Mouse (Mus musculus): ENCODE measurements around the gene Usp54. TPM values are rescaled to one million over a fixed set of nuclear protein-coding genes. Genes with fewer than 3 reads are reported as not detected.

Usp54 gene
- 1 to 10 TPM; 3.9 to 4.3 TPM for total RNA-seq (2023)

GRCm38 (mm10) chr14:20640644-20641437 is at the start of gene Usp54:
Gene Usp54, minus strand, starts transcription at chr14:20641063.

DNA sequence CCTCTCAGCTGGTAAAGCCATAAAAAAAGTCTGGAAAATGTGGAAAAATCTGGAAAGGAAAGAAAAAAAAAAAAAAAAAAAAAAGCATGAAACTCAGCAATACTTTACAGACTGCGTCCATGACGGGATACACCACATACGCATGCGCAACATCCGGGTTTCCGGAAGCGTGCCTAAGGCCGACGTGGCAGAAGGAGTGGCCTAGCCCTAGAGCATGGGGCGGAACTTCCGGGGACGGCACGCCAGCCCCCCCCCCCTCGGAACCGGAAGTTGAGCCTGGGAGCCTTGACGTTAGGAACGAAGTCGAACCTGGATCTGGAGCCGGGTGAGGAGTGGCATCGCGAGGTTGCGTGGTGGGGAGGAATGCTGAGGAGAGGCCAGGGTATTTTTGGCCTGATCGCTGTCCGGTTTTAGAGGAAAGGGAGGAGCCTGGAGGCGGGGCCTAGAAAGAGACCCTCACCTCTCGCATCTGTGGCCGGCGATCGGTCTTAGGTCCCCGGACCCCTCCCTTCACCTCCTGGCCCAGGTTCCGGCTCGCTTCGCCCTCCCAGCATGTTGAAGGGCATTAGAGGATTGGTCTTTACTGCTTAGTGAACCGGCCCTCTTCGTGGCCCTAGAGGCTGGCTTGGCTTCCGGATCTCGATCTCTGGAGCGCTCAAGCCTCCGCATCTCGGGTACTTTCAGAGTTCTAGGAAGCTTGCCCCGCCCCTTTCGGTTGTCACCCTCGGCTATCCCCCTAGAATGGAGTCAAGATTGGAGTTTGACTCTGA is 33.4 kb upstream of the Usp54 start, which contains the start of gene Sec24c:
Gene Sec24c (plus strand): TSS at position 245 of the 770 bp plus-strand sequence.

DNA sequence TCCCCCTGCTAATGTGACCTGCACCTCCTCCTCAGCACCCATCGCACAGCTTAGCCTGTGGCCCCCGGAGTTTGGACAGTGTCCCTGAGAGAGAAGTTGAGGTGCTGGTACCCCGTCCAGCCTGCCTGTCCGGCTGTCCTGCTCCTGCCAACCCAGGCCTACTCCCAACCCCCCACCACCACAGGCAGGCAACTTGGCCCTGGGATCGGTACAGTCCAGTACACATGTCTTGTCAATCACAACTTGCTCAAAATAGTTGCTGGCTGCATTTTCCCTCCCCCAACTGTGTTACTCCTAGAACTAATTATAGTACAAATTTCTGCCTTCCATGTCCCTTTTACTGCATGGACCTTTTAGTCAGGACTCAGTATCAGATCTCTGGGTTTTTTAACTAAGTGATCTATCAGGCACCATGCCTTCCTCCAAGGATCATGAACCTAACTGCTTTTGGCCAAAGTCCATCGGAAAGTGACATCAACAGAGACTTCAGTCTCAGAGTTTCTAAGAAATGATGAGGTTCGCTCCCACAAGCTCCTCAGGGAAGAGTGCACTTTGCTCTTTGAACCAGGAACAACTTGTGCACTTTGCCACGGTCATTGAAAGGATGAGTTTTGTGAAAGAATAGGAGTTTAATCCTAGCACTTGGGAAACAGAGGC is 27.4 kb upstream of the Usp54 start, which contains the start of gene Synpo2l:
Gene Synpo2l (minus strand): TSS at position 201 of the 657 bp plus-strand sequence.

GRCm38 (mm10) chr14:20656361-20656760 is 15.5 kb upstream of the Usp54 start, which contains the start of gene Myoz1:
Gene Myoz1, minus strand, starts transcription at chr14:20656540.

GRCm38 (mm10) chr14:20546415-20546814 is 94.4 kb downstream of the Usp54 start, which contains the start of gene Ppp3cb:
Gene Ppp3cb, minus strand, starts transcription at chr14:20546573.

Other genes starting within 250 kb of the Usp54 start
- gene Mrps16, start 247.4 kb downstream of the Usp54 start, total RNA-seq (2023) = 10 to 100 TPM; 32.3 to 37.5 TPM
- gene Cfap70, start 188.8 kb downstream of the Usp54 start, total RNA-seq (2023) = not detected
- 10 to 100 TPM; 47.4 to 53.4 TPM for gene Anxa7, start 160.9 kb downstream of the Usp54 start, total RNA-seq (2023)
- gene Mss51, start 144.2 kb downstream of the Usp54 start, total RNA-seq (2023) = 10 to 100 TPM; 11.8 to 16.4 TPM
- 100 to 1,000 TPM; 110 to 111 TPM for gene Ppp3cb, start 94.5 kb downstream of the Usp54 start, total RNA-seq (2023)
- not detected for gene Myoz1, start 15.5 kb upstream of the Usp54 start, total RNA-seq (2023)
- under 1 TPM in 1 of 2 experiments, not detected in 1; 0.15 TPM for gene Synpo2l, start 27.3 kb upstream of the Usp54 start, total RNA-seq (2023)
- 100 to 1,000 TPM; 240 to 261 TPM for gene Sec24c, start 33.2 kb upstream of the Usp54 start, total RNA-seq (2023)
- 1 to 10 TPM; 7.3 to 8.8 TPM for gene Fut11, start 53.9 kb upstream of the Usp54 start, total RNA-seq (2023)
- gene Chchd1, start 61.9 kb upstream of the Usp54 start, total RNA-seq (2023) = 10 to 100 TPM; 38.1 to 44.3 TPM
- 100 to 1,000 TPM; 124 to 133 TPM for gene Zswim8, start 66.5 kb upstream of the Usp54 start, total RNA-seq (2023)
- gene Ndst2, start 93.5 kb upstream of the Usp54 start, total RNA-seq (2023) = 10 to 100 TPM; 45.4 to 51.1 TPM
- 10 to 100 TPM; 68.3 to 72.0 TPM for gene Camk2g, start 153.0 kb upstream of the Usp54 start, total RNA-seq (2023)
- under 1 TPM in 1 of 2 experiments, not detected in 1; 0.23 TPM for gene Plau, start 195.6 kb upstream of the Usp54 start, total RNA-seq (2023)

Data from T-cell, adult 66 days (primary cell).